Mouse (Mus musculus) embryonic fibroblast, embryonic 13.5 days (primary cell): Measurements from ENCODE around the gene Capn10. TPM values are rescaled to one million over a fixed set of nuclear protein-coding genes. Genes with fewer than 3 reads are reported as not detected.

ENCODE experiments used
- H3K27ac ChIP-seq: 2 replicates; pipeline ENCODE4 v1.5.1; 2012; ENCODE audit warnings: low read length, control low read depth, inconsistent platforms; ENCODE audit not compliant: insufficient read depth
- H3K4me1 ChIP-seq: 2 replicates; pipeline ENCODE4 v1.6.1; 2011; ENCODE audit warnings: low read length; ENCODE audit not compliant: control insufficient read depth, insufficient read depth
- H3K4me3 ChIP-seq: 2 replicates; pipeline ENCODE4 v1.5.1; 2011; ENCODE audit warnings: mild to moderate bottlenecking, control low read depth, low read length; ENCODE audit not compliant: insufficient read depth
- CTCF ChIP-seq: IDR thresholded peaks from 2 replicates; pipeline ENCODE4 v1.5.1; 2011; ENCODE audit warnings: mild to moderate bottlenecking, control low read depth, low read length, moderate library complexity, borderline replicate concordance; ENCODE audit not compliant: insufficient read depth
- POLR2A ChIP-seq: IDR thresholded peaks from 2 replicates; pipeline ENCODE4 v1.6.1; 2011; ENCODE audit warnings: low read depth, mild to moderate bottlenecking, control low read depth, low read length, moderate library complexity
- polyA plus RNA-seq: library from polyadenylated mRNA; stranded (reverse); fragments of >200 nt; gene quantifications from 2 replicates; pipeline ENCODE4 v1.2.4, GENCODE M21; 2011; ENCODE audit warnings: low read depth; ENCODE audit not compliant: missing spikeins, insufficient read length

Gene Capn10
- polyA plus RNA-seq, 1 experiment: 11.1 TPM

GRCm38 (mm10) chr1:92971879-92972795 lies 38.0 kb downstream of the Capn10 start:
- H3K4me1 ChIP-seq: no peaks in the 10 kb centered on the region
- no peak for TF ChIP-seq POLR2A
- TF ChIP-seq CTCF: no peak
- no peak overlapping the region for H3K4me3 ChIP-seq

GRCm38 (mm10) chr1:92972854-92973253 lies 38.7 kb downstream of the Capn10 start:
- no peak overlapping the region for H3K4me3 ChIP-seq
- H3K4me1 ChIP-seq: no peaks in the 10 kb centered on the region
- TF ChIP-seq POLR2A (no peak), CTCF (no peak)

More at GRCm38 (mm10) chr1:92971879-92972795, 38.0 kb downstream of the Capn10 start:
- no peak overlapping the region for H3K27ac ChIP-seq

GRCm38 (mm10) chr1:92976141-92976566 lies 42.0 kb downstream of the Capn10 start:
- no peak overlapping the region for H3K4me3 ChIP-seq

More at GRCm38 (mm10) chr1:92972854-92973253, 38.7 kb downstream of the Capn10 start:
- H3K27ac ChIP-seq: no peak overlapping the region

GRCm38 (mm10) chr1:92978645-92979044 lies 44.5 kb downstream of the Capn10 start:
- TF ChIP-seq POLR2A (no peak), CTCF (no peak)
- H3K4me3 ChIP-seq: no peak overlapping the region
- no peaks in the 10 kb centered on the region for H3K4me1 ChIP-seq
- H3K27ac ChIP-seq: no peak overlapping the region

More at GRCm38 (mm10) chr1:92976141-92976566, 42.0 kb downstream of the Capn10 start:
- Histone ChIP-seq H3K4me1 (no peaks in the 10 kb centered on the region), H3K27ac (no peak overlapping the region)
- no peak for TF ChIP-seq POLR2A
- TF ChIP-seq CTCF: no peak

GRCm38 (mm10) chr1:92979073-92979602 lies 45.0 kb downstream of the Capn10 start:
- Histone ChIP-seq H3K4me1 (no peaks in the 10 kb centered on the region), H3K4me3 (no peak overlapping the region), H3K27ac (no peak overlapping the region)
- TF ChIP-seq CTCF (no peak), POLR2A (no peak)

GRCm38 (mm10) chr1:92981056-92981845 lies 47.1 kb downstream of the Capn10 start:
- Histone ChIP-seq H3K4me1 (no peaks in the 10 kb centered on the region), H3K4me3 (no peak overlapping the region), H3K27ac (no peak overlapping the region)
- TF ChIP-seq CTCF (no peak), POLR2A (no peak)

GRCm38 (mm10) chr1:92982931-92983605 lies 48.9 kb downstream of the Capn10 start:
- TF ChIP-seq CTCF (no peak), POLR2A (no peak)

GRCm38 (mm10) chr1:92984999-92985398 lies 50.8 kb downstream of the Capn10 start:
- Histone ChIP-seq H3K27ac (no peak overlapping the region), H3K4me3 (no peak overlapping the region), H3K4me1 (no peaks in the 10 kb centered on the region)
- TF ChIP-seq CTCF (no peak), POLR2A (no peak)

More at GRCm38 (mm10) chr1:92982931-92983605, 48.9 kb downstream of the Capn10 start:
- Histone ChIP-seq H3K4me3 (no peak overlapping the region), H3K27ac (no peak overlapping the region), H3K4me1 (no peaks in the 10 kb centered on the region)

- TF ChIP-seq CTCF: no peak
- TF ChIP-seq POLR2A: no peak
- Histone ChIP-seq H3K27ac (no peak overlapping the region), H3K4me1 (no peaks in the 10 kb centered on the region), H3K4me3 (no peak overlapping the region)
These were observed 54.7 kb downstream of the Capn10 start for GRCm38 (mm10) chr1:92988894-92989293.

GRCm38 (mm10) chr1:92989891-92990290 lies 55.7 kb downstream of the Capn10 start:
- H3K4me1 ChIP-seq: no peaks in the 10 kb centered on the region
- no peak overlapping the region for H3K4me3 ChIP-seq
- no peak overlapping the region for H3K27ac ChIP-seq
- no peak for TF ChIP-seq POLR2A
- TF ChIP-seq CTCF: no peak
